Comparison of ENCODE assay signal across 7 mouse cellular contexts in the genomic region with DNA sequence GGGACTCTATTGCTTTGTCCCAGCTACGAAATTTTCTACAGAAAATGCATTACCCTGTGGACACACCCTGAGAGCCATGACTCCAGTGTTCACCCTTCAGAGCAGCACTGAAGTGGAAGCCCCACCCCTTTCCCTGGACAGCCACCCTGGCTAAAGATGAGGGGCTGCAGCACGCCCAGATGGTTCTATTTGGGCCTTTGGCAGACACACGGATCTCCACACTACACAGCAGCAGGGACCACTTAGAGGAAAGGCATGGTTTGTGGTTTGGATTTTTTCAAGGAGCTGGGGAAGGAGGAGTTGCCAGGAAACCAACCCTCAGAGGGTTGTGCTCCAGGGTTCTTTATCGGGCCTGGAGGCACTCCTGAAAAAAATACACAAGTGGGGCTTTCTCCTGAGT.
A peak's percentile ranks its signal among the peaks of the same experiment; 100 is the strongest.
DNase-seq lines count a peak whose midpoint lies in the region; ATAC-seq lines count a peak whose summit lies in the region.

No protein-coding gene starts in this region.

- no peaks in the 10 kb centered on the region for H3K27me3 ChIP-seq in midbrain, embryonic 13.5 days
- no peaks in the 10 kb centered on the region for H3K27me3 ChIP-seq in midbrain, embryonic 15.5 days (replicated peaks)
- no peaks in the 10 kb centered on the region for H3K27me3 ChIP-seq in forebrain, embryonic 10.5 days (ENCODE audit: poor library complexity, severe bottlenecking)
- H3K27me3 ChIP-seq in limb, embryonic 10.5 days (ENCODE audit: low read depth, poor library complexity, severe bottlenecking) = no peaks in the 10 kb centered on the region
- no peaks in the 10 kb centered on the region for H3K27me3 ChIP-seq in stomach, embryonic 15.5 days (replicated peaks)

- H3K36me3 ChIP-seq in midbrain, embryonic 13.5 days = peaks cover 8% of the 10 kb centered on the region; the same call in 1 of the 2 replicates
- no peaks in the 10 kb centered on the region for H3K36me3 ChIP-seq in midbrain, embryonic 15.5 days (replicated peaks)
- H3K36me3 ChIP-seq in forebrain, embryonic 10.5 days (replicated peaks) = peaks cover 15% of the 10 kb centered on the region
- H3K36me3 ChIP-seq in limb, embryonic 10.5 days = peaks cover 24% of the 10 kb centered on the region
- no peaks in the 10 kb centered on the region for H3K36me3 ChIP-seq in stomach, embryonic 15.5 days

- H3K9ac ChIP-seq in midbrain, embryonic 13.5 days (replicated peaks) = no peak overlapping the region; the same call in 1 of the 2 replicates
- no peak overlapping the region for H3K9ac ChIP-seq in midbrain, embryonic 15.5 days
- H3K9ac ChIP-seq in stomach, embryonic 15.5 days = no peak overlapping the region

- no peak overlapping the region for H3K4me3 ChIP-seq in midbrain, embryonic 13.5 days (replicated peaks)
- H3K4me3 ChIP-seq in midbrain, embryonic 15.5 days = no peak overlapping the region
- H3K4me3 ChIP-seq in forebrain, embryonic 10.5 days = no peak overlapping the region; the same call in 1 of the 2 replicates
- H3K4me3 ChIP-seq in limb, embryonic 10.5 days = peak overlapping the region; percentile 29; the same call in 1 of the 2 replicates
- no peak overlapping the region for H3K4me3 ChIP-seq in stomach, embryonic 15.5 days (replicated peaks)

- DNase-seq in forebrain, embryonic 10.5 days (ENCODE audit: extremely low spot score, low spot score) = no peak
- DNase-seq in limb, embryonic 10.5 days (ENCODE audit: low spot score) = no peak
- no peak for DNase-seq in layer of hippocampus, adult 8-10 months (ENCODE audit: low spot score in 2 of 2)
- DNase-seq in kidney, postnatal 10 days = no peak

- no peak for ATAC-seq in midbrain, embryonic 13.5 days
- no peak for ATAC-seq in midbrain, embryonic 15.5 days (replicated peaks)
- no peak for ATAC-seq in stomach, embryonic 15.5 days (ENCODE audit: insufficient read depth, low FRiP score, low read depth)

- peaks cover 74% of the 10 kb centered on the region for H3K4me1 ChIP-seq in midbrain, embryonic 13.5 days (replicated peaks)
- peaks cover 54% of the 10 kb centered on the region for H3K4me1 ChIP-seq in midbrain, embryonic 15.5 days
- peaks cover 82% of the 10 kb centered on the region for H3K4me1 ChIP-seq in forebrain, embryonic 10.5 days
- H3K4me1 ChIP-seq in limb, embryonic 10.5 days = peaks cover 79% of the 10 kb centered on the region
- H3K4me1 ChIP-seq in stomach, embryonic 15.5 days = peaks cover 38% of the 10 kb centered on the region

- no peak overlapping the region for H3K4me2 ChIP-seq in midbrain, embryonic 13.5 days (replicated peaks)
- no peak overlapping the region for H3K4me2 ChIP-seq in midbrain, embryonic 15.5 days
- H3K4me2 ChIP-seq in stomach, embryonic 15.5 days = no peak overlapping the region

- no peaks in the 10 kb centered on the region for H3K9me3 ChIP-seq in midbrain, embryonic 13.5 days
- no peaks in the 10 kb centered on the region for H3K9me3 ChIP-seq in midbrain, embryonic 15.5 days
- H3K9me3 ChIP-seq in forebrain, embryonic 10.5 days = no peaks in the 10 kb centered on the region
- no peaks in the 10 kb centered on the region for H3K9me3 ChIP-seq in limb, embryonic 10.5 days (replicated peaks)
- no peaks in the 10 kb centered on the region for H3K9me3 ChIP-seq in stomach, embryonic 15.5 days

- peak overlapping the region; percentile 14; the same call in 1 of the 2 replicates for H3K27ac ChIP-seq in midbrain, embryonic 13.5 days
- H3K27ac ChIP-seq in midbrain, embryonic 15.5 days = no peak overlapping the region
- peak overlapping the region; percentile 94 for H3K27ac ChIP-seq in forebrain, embryonic 10.5 days
- H3K27ac ChIP-seq in limb, embryonic 10.5 days = peak overlapping the region; percentile 92
- peak overlapping the region; percentile 92 for H3K27ac ChIP-seq in stomach, embryonic 15.5 days

- WGBS in midbrain, embryonic 13.5 days = 33% methylated on average over 4 of the region's 4 CpGs
- WGBS in midbrain, embryonic 15.5 days = 32% methylated on average over 4 of the region's 4 CpGs
- whole genome bisulfite sequencing in forebrain, embryonic 10.5 days = 42% methylated on average over 4 of the region's 4 CpGs
- WGBS in limb, embryonic 10.5 days = 37% methylated on average over 4 of the region's 4 CpGs
- 22% methylated on average over 4 of the region's 4 CpGs for WGBS in stomach, embryonic 15.5 days
